Mouse (Mus musculus): ENCODE results near the gene Mup3.
"Not testable (repeated sequence)": the region's sequence is repeated elsewhere in the genome, so short reads cannot be mapped to it uniquely, and the experiment has no call there.

Gene Mup3
- long read RNA-seq, experiment 1 = 0 reads
- long read RNA-seq, experiment 2 = 0 reads

- intact Hi-C loops (cut with DNase I) = no loop called here
These were observed at the start of gene Mup3 for GRCm38 (mm10) chr4:62087241-62087640. Gene Mup3 (minus strand): TSS chr4:62087342.

- intact Hi-C loops (cut with DNase I) = no loop called here
These were observed 46.6 kb upstream of the Mup3 start for GRCm38 (mm10) chr4:62133706-62134105.

GRCm38 (mm10) chr4:62103366-62103765, 16.2 kb upstream of the Mup3 start:
- intact Hi-C loops (cut with DNase I) = not testable (repeated sequence)

GRCm38 (mm10) chr4:62087953-62088352, 811 bp upstream of the Mup3 start:
- intact Hi-C loops (cut with DNase I) = no loop called here

- intact Hi-C loops (cut with DNase I) = no loop called here
These were observed 4.4 kb downstream of the Mup3 start for GRCm38 (mm10) chr4:62082755-62083154.

GRCm38 (mm10) chr4:62075126-62075525, 12.0 kb downstream of the Mup3 start:
- intact Hi-C loops (cut with DNase I) = no loop called here

- intact Hi-C loops (cut with DNase I) = not testable (repeated sequence)
These were observed 32.4 kb downstream of the Mup3 start for GRCm38 (mm10) chr4:62054780-62055179.

- intact Hi-C loops (cut with DNase I) = not testable (repeated sequence)
These were observed 33.1 kb downstream of the Mup3 start, which contains the start of gene Mup20 for GRCm38 (mm10) chr4:62054058-62054457. Gene Mup20 (minus strand): TSS chr4:62054158.
